Mouse (Mus musculus) left cerebral cortex, postnatal 14 days (tissue): ENCODE data around the gene Sf3b1. TPM values are rescaled to one million over a fixed set of nuclear protein-coding genes. Genes with fewer than 3 reads are reported as not detected.
"Not testable (repeated sequence)": the region's sequence is repeated elsewhere in the genome, so short reads cannot be mapped to it uniquely, and the experiment has no call there.

ENCODE experiments used
- DNase-seq, 2 experiments: peaks; one replicate each; pipeline ENCODE4 v3.0.0; 2021 to 2022; ENCODE audit warnings: low spot score in 2 of 2, mixed read lengths in 1 of 2
- intact Hi-C: fragments of 180-260 bp; cut with DNase I; formaldehyde crosslinking; loops from one replicate; pipeline ENCODE4 v1.15.1; 2025
- long read RNA-seq, 2 experiments: library from polyadenylated mRNA; stranded (forward); transcript quantifications; one replicate each; pipeline ENCODE4 v2.0.0; 2021
- total RNA-seq, 2 experiments: library from RNA; stranded (reverse); gene quantifications; 2 replicates each; pipeline ENCODE4 v1.2.3; 2021

Sf3b1 gene
- total RNA-seq: 100 to 1,000 TPM; 144 to 154 TPM
- long read RNA-seq, experiment 1, full-length matches to known transcripts: 65 of 100 reads
- long read RNA-seq, experiment 1, partial matches to known transcripts: 19 of 100 reads
- long read RNA-seq, experiment 1, other reads (novel, unspliced or antisense): 16 of 100 reads
- long read RNA-seq, experiment 2, full-length matches to known transcripts: 43 of 82 reads
- long read RNA-seq, experiment 2, partial matches to known transcripts: 15 of 82 reads
- long read RNA-seq, experiment 2, other reads (novel, unspliced or antisense): 24 of 82 reads

GRCm38 (mm10) chr1:55027253-55027801, at the start of gene Sf3b1:
Gene Sf3b1 (minus strand): TSS chr1:55027481.
- DNase-seq: peak; percentile 96 to 97
- intact Hi-C loops: loop anchor here (2.0 kb wide), 1 partner anchor 25 kb away; the partner anchor contains the start of gene Coq10b

GRCm38 (mm10) chr1:55076395-55076743, 49.1 kb upstream of the Sf3b1 start:
- intact Hi-C loops: no loop called here
- DNase-seq: no peak

DNA sequence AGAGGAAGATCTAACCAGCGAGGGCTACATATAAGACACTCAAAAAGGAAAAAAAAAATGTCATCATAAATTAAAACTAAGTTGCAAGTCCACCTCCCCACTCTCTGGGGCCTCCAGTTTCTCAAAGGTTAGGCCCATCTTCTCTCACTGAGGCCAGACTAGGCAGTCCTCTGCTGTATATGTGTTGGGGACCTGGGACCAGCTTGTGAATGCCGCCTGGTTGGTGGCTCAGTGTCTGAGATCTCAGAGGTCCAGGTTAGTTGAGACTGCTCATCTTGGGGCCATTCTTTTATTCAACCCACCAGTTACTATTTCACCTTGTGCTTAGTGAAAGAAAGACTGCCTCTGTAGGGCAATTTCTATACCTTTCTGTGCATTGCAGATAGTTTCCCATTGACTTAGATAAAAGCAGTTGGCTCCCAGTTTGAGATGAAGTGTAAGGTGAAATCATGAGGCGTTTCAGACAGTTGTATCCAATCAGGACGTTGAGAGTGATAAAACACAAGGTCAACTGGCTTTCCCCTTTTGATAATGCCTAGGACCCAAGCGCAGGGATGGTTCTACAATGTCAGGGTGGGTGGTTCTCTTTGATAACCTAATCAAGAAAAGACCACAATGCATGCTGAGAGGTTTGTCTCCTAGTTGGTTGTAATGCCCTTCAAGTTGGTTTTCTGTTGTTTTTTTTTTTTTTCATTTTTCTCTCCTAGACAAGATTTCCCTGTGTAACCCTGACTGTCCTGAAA, 48.5 kb upstream of the Sf3b1 start:
- DNase-seq: no peak
- intact Hi-C loops: no loop called here

DNA sequence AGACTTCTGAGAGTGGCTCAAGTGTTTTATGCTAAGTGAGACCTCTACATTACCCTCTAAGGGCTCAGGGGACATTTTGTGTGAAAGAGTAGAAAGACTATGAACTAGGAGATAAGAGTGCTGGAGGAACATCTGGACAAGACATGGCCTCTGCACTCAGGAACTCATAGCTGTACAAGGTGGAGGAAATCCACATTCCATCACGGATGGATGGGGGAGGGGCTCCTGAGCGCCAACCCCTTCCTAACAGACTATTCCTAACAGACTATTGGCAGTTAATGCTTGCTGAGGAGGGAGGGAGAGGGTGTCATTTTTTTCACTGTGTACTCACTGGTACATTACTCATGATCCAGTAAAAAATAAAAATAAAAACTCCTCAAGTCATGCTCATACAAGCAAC, 47.5 kb upstream of the Sf3b1 start:
- intact Hi-C loops: no loop called here
- DNase-seq: no peak

GRCm38 (mm10) chr1:55072328-55072727, 45.0 kb upstream of the Sf3b1 start:
- DNase-seq, intact Hi-C loops: not testable (repeated sequence)

DNA sequence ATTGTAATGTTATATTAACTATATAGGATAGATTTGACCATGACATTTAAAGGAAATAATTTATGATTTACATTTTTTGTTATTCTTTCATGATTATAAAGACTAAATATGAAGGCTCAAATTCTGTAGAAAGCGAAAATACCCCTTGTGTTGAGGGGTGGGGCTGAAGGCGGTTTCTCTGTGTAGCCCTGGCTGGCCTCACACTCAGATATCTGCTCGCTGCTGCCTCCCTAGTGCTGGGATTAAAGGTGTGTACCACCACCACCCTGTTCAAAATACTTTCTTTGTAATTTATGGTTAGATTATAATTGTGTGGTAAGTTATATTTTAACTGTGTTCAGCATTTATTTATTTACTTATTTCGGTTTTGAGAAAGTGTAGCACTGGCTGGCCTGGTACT, 34.5 kb upstream of the Sf3b1 start:
- no peak for DNase-seq
- intact Hi-C loops: no loop called here

DNA sequence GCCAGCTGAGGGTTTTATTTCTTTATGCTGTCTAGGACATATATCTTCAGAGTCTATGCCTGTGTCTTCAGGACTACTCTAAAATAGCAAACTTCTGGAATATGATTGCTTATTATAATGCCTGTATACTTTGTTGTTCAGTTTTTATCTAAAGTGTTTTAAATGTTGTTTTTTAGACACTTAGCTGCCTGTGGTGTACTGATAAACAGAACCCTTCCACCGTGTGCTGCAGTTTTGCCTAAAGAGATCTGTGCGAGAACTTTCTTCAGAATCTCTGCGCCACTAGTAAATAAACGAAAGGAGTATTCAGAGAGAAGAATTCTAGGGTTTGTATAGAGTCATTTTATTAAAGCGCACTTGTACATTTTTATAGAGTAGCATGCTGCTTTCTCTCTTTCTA, 33.8 kb upstream of the Sf3b1 start:
- no peak for DNase-seq
- intact Hi-C loops: no loop called here

DNA sequence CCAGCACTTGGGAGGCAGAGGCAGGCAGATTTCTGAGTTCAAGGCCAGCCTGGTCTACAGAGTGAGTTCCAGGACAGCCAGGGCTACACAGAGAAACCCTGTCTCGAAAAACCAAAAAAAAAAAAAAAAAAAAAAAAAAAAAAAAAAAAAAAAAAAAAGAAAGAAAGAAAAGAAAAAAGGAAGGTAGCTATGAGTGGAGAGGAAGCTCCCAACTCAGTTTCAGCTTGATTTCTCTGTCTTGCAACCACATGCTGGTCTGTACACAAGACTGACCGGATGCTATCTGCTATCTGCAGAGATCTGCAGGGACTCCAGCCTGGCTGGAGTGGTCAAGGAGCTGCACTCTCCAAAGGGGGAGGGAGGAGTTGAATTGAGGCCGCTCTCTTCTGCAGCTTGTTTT, 31.1 kb upstream of the Sf3b1 start:
- DNase-seq, intact Hi-C loops: not testable (repeated sequence)

DNA sequence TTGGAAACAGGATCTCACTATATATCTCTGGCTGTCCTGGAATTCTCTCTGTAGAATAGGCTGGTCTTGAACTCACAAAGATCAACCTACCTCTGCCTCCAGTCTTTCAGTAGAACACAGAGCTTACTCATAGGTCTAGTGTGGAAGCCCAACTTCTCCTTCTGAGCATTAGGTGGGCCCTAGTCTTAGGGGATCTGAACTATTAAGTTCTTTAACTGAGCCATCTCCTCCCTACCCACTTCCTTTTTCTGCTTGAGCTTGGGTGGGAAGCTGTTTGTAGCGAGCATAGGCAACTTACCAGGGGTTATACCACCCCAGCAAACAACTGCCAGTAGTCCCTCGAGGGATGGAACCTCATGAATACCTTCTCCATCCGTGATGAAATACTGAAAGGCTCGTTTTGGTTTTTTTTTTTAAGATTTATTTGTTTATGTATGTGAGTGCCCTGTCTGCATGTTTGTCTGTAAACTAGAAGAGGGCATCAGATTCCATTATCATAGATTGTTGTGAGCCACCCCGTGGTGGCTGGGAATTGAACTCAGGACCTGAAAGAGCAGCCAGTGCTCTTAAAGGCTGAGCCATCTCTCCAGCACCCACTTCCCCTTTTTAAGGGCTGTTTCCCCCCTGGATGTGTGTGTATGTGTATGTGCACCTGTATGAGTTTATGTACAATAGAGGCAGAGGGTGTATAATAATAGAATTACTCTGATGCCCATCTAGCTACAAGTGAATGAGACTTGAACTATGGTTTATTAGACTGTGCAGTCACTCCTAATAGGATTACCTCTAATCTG, 28.2 kb upstream of the Sf3b1 start:
- intact Hi-C loops: no loop called here
- DNase-seq: no peak

DNA sequence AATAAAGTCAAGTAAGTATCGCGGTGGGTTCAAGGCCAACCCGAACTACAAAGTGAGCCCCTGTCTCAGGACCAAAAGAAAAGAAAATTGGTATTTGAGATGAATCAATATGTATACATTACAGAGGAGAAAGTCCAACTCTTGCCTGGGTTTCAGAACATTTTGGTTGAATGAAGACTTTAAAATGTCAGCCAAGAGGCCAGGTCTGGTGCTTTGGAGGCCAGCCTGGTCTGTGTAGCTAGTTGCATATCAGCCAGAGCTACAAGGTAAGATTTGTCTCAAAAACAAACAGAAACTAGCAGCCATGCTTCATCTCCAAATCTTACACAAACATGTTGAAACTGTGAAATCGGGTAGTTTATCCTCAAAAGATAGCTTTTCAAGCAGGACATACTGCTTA, 26.3 kb upstream of the Sf3b1 start:
- no peak for DNase-seq
- intact Hi-C loops: loop anchor here (2.0 kb wide), 2 partner anchors 27 to 77 kb away; partner anchors contain the start of genes Mob4 and Sf3b1

DNA sequence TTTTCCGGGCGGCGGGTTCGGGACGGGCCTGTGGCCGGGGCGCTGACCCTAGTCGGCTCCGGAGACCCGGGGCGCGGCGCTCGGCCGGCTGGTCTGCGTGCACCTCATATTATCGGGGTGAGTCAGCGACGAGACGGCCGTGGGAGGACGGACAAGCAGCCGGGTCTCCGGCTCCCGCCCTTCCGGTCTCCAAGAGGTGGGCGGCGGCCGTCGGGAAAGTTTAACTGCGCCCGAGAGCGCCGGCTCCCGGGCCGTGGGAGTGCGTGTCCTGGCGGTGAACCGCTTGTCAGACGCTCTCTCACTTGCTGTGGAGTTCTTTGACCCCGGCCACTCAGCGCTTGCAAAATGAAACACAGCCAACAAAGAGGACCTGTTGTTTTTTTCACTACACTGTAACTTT, 25.7 kb upstream of the Sf3b1 start:
- peak; percentile 45 to 55 for DNase-seq
- intact Hi-C loops: loop anchor here (2.0 kb wide), 2 partner anchors 26 to 78 kb away; partner anchors contain the start of genes Mob4 and Sf3b1

- intact Hi-C loops: loop anchor here (2.0 kb wide), 2 partner anchors 26 to 78 kb away; partner anchors contain the start of genes Mob4 and Sf3b1
- peak; percentile 99 for DNase-seq
Observed at GRCm38 (mm10) chr1:55052355-55052953, 25.2 kb upstream of the Sf3b1 start, which contains the start of gene Coq10b. Gene Coq10b (plus strand): TSS chr1:55052770.

DNA sequence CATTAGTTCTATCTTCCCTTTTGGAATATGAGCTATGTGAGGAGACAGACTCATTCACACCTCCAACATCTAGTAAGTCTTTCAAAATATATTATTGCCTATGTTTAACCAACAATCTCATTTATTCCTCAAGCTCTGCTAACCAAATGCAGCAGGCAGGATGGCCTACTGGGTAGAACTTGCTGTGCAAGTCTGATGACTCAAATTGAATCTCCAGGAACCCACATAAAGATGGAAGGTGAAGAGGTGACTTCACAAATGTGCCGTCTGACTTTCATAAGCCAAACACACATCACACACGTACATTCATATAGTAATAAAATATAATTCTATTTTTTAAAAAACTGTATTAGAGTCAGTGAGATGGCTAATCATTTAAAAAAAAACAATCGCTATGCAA, 24.4 kb upstream of the Sf3b1 start:
- DNase-seq: no peak
- intact Hi-C loops: loop anchor here (2.0 kb wide), 2 partner anchors 25 to 79 kb away; partner anchors contain the start of genes Mob4 and Sf3b1

- intact Hi-C loops: no loop called here
- DNase-seq: no peak
Observed at GRCm38 (mm10) chr1:55048841-55049587, 21.7 kb upstream of the Sf3b1 start.

DNA sequence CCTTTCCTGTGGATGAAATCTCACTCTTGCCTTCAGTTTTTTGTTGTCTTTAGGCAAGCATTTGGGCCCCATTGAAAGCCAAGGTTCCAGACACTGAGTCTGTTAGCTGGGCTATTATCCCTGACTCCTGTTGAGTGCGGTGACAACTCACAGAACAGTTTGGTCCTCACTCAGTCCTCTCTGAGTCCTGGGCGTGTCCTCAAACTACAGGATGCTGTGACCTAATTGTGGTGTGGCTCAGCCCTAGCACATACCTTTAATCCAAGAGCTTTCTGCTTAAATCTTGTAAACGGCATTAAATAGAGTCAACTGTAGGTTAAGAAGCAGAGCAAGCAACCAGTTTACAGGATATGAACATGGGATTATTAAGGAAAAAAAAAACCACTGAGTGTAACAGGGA, 15.9 kb upstream of the Sf3b1 start:
- DNase-seq: no peak
- intact Hi-C loops: no loop called here

GRCm38 (mm10) chr1:55042246-55042645, 15.0 kb upstream of the Sf3b1 start:
- intact Hi-C loops: no loop called here
- DNase-seq: no peak

DNA sequence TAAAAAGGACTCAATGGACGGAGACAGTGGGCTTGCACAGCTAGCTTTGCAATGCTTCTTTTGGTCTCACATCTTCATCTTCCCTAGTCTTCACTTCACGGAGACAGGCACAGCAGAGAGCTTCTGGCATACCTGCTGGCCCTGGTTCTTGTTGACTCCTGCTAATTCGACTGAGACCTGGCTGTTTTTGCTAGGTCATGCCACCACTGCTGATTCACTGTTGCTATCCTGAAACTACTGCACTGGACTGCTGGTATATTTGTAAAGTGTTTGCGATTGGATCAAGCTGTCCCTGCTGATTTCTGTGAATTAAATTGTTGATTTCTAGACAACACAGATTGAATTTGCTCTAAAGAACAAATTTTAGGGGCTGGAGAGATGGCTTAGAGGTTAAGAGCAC, 14.4 kb upstream of the Sf3b1 start:
- intact Hi-C loops: no loop called here
- no peak for DNase-seq

DNA sequence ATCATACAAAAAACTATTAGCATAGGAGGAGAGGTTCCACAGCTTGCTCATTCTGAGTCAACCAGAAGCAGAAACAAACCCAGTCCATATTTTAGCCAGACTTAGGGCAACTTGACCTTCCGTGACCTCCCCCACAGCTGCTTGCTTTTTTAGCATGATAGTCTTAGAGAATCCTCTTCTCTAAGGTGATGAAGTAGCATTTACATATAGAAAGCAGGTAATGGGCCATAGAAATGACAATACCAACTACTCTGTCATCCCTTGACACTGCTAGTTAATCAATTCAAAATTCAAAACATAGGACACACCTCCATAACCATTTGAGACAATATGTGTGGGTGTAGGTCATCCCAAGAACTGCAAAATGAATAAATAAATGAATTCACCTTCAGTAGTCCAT, 12.7 kb upstream of the Sf3b1 start:
- intact Hi-C loops: no loop called here
- DNase-seq: no peak
